Mouse (Mus musculus): ENCODE results near the gene Dcaf4.

DNA sequence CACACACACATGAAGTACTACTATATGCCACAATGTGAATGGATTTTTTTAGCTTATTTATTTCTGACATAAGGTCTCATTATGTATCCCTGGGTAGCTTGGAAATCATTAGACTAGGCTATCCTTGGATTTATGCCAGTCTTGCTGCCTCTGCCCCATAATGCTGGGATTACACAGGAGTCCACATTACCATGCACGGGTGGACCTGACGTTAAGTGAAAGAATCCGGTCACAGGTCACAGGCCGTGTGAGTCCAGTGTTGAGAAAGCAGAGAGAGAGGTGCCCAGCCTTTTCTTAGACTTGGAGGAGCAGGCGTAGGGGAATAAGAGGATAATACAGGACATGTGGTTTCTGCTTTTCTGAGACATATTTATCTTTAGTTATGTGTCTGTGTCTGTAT is 21.0 kb upstream of the Dcaf4 start:
- no peak for TF ChIP-seq MAX (IDR thresholded peaks at IDR 0.05; ENCODE audit: low read depth)
- TF ChIP-seq CEBPB (IDR thresholded peaks at IDR 0.05; ENCODE audit: insufficient read depth, poor library complexity, severe bottlenecking) = no peak
- no peak for TF ChIP-seq POLR2A (IDR thresholded peaks at IDR 0.05; ENCODE audit: insufficient read length, low read depth)
- no peak for TF ChIP-seq TCF3 (IDR thresholded peaks at IDR 0.05; ENCODE audit: insufficient read length, low read depth)
- TF ChIP-seq USF1 (IDR thresholded peaks at IDR 0.05; ENCODE audit: low read depth) = no peak
- TF ChIP-seq TCF12 (IDR thresholded peaks at IDR 0.05; ENCODE audit: insufficient read depth, poor library complexity, severe bottlenecking) = no peak
- no peak for TF ChIP-seq REST (IDR thresholded peaks at IDR 0.05; ENCODE audit: insufficient read depth, insufficient read length)
- TF ChIP-seq E2F4 (IDR thresholded peaks at IDR 0.05; ENCODE audit: insufficient read depth) = no peak
- TF ChIP-seq MYOG (IDR thresholded peaks at IDR 0.05; ENCODE audit: control insufficient read depth in 1 of 3, insufficient read depth in 1 of 3, insufficient read length in 2 of 3, low read depth in 2 of 3) = no peak

All from myocyte (in vitro differentiated cells).